Mouse (Mus musculus): ENCODE data around the gene Dclk3. TPM values are rescaled to one million over a fixed set of nuclear protein-coding genes. Genes with fewer than 3 reads are reported as not detected.

Dclk3 gene
- polyA plus RNA-seq, 1 experiment from 2014 or later = 2.4 TPM

DNA sequence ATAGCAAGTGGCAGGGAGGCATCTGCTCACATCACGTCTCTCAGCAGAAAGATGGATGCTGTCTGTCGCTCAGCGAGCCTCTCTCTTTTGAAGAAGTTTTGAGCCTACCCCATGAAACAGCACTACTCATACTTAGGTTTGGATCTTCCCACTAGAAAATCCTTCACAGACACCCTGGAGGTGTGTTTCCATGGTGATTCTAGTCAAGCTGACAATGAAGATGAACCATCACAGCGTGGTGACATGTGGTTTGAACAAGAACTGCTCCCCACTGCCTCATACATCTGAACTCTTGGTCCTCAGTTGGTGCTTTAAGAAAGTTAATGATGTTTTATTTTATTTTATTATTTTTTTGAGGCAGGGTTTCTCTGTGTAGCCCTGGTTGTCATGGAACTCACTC, 12.9 kb upstream of the Dclk3 start:
- no peak overlapping the region for H3K4me3 ChIP-seq (ENCODE audit: low read depth, low read length)
- no peak overlapping the region for H3K4me2 ChIP-seq (ENCODE audit: low read depth, low read length)
- no peak overlapping the region for H3K27ac ChIP-seq (replicated peaks; ENCODE audit: low read depth, low read length)
- H3K4me1 ChIP-seq (ENCODE audit: control insufficient read depth, insufficient read depth, low read length) = no peaks in the 10 kb centered on the region
- H3K9me3 ChIP-seq (ENCODE audit: control insufficient read depth, low read length) = no peaks in the 10 kb centered on the region
- H3K9ac ChIP-seq (ENCODE audit: low read depth, low read length) = no peak overlapping the region
- no peak for ATAC-seq (ENCODE audit: low read depth)
- DNase-seq (ENCODE audit: low spot score) = no peak
- H3K36me3 ChIP-seq (ENCODE audit: control insufficient read depth, insufficient read depth, low read length) = no peaks in the 10 kb centered on the region
- no peaks in the 10 kb centered on the region for H3K27me3 ChIP-seq (replicated peaks; ENCODE audit: control insufficient read depth, insufficient read depth, low read length)
- 81% methylated on average over 4 of the region's 4 CpGs for WGBS

DNA sequence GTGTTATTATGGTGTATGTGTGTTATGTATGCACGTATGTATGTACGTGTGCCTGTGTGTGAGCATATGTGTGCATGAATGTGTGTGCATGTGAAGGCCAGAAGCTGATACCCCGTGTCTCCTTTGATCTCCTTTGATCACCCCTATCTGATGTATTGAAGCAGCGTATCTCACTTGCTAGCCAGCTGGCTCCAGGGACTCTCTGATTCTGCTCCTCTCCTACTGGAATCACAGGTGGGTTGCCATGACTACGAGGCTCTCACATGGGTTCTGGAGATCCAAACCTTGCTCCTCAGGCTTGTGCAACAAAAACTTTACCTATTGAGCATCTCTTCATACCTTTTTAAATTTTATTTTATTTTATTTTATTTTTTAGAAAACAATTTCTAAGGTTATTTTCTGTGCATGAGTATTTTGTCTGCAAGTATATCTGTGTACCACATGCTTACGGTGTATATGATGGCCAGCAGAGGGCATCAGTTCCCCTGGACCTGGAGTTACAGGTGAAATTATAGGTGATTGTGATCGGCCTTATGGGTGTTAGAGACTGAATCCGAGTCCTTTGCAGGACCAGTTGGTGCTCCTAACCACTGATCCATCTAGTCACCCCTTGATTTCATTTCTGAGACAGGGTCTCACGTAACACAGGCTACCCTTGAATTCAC, 10.9 kb upstream of the Dclk3 start:
- Histone ChIP-seq H3K9me3 (ENCODE audit: control insufficient read depth, low read length) (no peaks in the 10 kb centered on the region), H3K9ac (ENCODE audit: low read depth, low read length) (no peak overlapping the region), H3K27ac (replicated peaks; ENCODE audit: low read depth, low read length) (no peak overlapping the region), H3K27me3 (replicated peaks; ENCODE audit: control insufficient read depth, insufficient read depth, low read length) (no peaks in the 10 kb centered on the region), H3K4me1 (ENCODE audit: control insufficient read depth, insufficient read depth, low read length) (no peaks in the 10 kb centered on the region), H3K4me3 (ENCODE audit: low read depth, low read length) (no peak overlapping the region), H3K36me3 (ENCODE audit: control insufficient read depth, insufficient read depth, low read length) (no peaks in the 10 kb centered on the region), H3K4me2 (ENCODE audit: low read depth, low read length) (no peak overlapping the region)
- DNase-seq (ENCODE audit: low spot score) (no peak), ATAC-seq (ENCODE audit: low read depth) (no peak)
- 83% methylated on average over 9 of the region's 9 CpGs for WGBS

DNA sequence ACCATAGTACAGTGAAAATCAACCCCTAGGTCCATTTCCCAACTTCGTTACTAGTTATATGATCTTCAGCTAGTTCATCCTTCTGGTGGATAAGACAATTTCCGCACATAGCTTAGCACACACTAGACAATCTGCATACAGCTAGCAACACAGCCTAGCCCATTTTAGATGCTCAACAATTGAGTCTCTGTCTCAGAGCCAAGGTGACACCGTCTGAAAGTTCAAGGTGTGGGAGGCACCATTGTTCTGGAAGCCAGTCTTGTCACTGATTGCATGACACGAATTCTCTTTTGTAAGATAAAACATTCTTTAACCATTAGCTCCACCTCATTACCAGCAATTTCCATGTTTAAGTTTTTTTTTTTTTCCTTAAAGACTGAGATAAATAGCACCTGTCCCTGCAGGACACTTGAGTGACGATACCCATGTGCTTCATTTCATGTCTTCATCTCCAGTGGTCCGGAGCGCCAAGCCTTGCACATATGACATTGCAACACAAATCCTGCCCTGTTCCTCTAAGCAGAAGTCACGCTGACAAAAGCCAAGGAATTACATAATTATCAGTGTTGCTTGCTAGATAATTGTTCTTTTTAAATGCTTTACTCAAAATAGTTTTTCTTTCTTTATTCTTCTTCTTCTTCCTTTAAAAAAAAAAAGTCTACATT, 10.1 kb upstream of the Dclk3 start:
- no peaks in the 10 kb centered on the region for H3K27me3 ChIP-seq (replicated peaks; ENCODE audit: control insufficient read depth, insufficient read depth, low read length)
- H3K9ac ChIP-seq (ENCODE audit: low read depth, low read length) = no peak overlapping the region
- H3K4me1 ChIP-seq (ENCODE audit: control insufficient read depth, insufficient read depth, low read length) = no peaks in the 10 kb centered on the region
- DNase-seq (ENCODE audit: low spot score) (no peak), ATAC-seq (ENCODE audit: low read depth) (no peak)
- H3K4me3 ChIP-seq (ENCODE audit: low read depth, low read length) = no peak overlapping the region
- H3K27ac ChIP-seq (replicated peaks; ENCODE audit: low read depth, low read length) = no peak overlapping the region
- H3K4me2 ChIP-seq (ENCODE audit: low read depth, low read length) = no peak overlapping the region
- H3K36me3 ChIP-seq (ENCODE audit: control insufficient read depth, insufficient read depth, low read length) = no peaks in the 10 kb centered on the region
- no peaks in the 10 kb centered on the region for H3K9me3 ChIP-seq (ENCODE audit: control insufficient read depth, low read length)
- WGBS = 78% methylated on average over 8 of the region's 8 CpGs

DNA sequence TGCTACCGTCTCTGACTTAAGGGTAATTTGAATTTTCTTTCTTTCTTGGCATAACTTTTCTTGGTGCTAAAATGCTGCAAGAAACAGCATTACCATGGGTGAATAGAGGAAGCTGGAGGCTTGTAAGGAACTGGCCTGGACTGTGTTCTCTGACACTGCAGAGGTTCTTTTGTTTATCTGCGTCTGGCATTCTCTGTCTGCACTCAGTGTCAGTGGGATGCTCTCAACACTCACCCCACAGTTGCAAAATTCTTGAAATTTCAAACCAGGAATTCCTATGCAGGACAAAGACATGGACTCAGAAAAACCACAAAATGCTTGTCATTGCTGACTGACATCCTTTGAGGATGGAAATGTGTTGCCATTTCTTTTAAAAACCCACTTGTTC, 9.5 kb upstream of the Dclk3 start:
- 43% methylated on average over 2 of the region's 2 CpGs for WGBS

DNA sequence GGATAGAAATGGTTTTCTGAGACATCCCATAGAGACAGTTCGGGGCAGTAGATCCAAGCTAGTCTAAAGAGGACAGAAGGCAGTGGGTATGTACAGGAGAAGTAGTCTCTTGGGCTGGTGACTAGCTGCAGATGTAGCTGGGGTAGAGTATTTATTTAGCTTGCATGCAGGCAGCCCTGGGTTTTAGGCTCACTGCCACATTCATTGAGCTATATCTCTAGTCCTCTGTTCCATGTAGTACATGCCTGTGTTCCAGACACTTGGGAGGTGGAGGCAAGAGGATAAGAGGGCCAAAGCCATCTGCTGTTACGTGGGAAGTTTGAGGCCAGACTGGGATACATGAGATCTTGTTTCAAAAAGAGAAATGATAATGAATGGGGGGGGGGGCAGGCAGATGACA, 3.5 kb upstream of the Dclk3 start:
- H3K4me2 ChIP-seq (ENCODE audit: low read depth, low read length) = no peak overlapping the region
- H3K27me3 ChIP-seq (replicated peaks; ENCODE audit: control insufficient read depth, insufficient read depth, low read length) = peaks cover 22% of the 10 kb centered on the region
- DNase-seq (ENCODE audit: low spot score) (no peak), ATAC-seq (ENCODE audit: low read depth) (no peak)
- H3K4me3 ChIP-seq (ENCODE audit: low read depth, low read length) = no peak overlapping the region
- no peaks in the 10 kb centered on the region for H3K36me3 ChIP-seq (ENCODE audit: control insufficient read depth, insufficient read depth, low read length)
- H3K9ac ChIP-seq (ENCODE audit: low read depth, low read length) = no peak overlapping the region
- H3K27ac ChIP-seq (replicated peaks; ENCODE audit: low read depth, low read length) = no peak overlapping the region
- no peaks in the 10 kb centered on the region for H3K9me3 ChIP-seq (ENCODE audit: control insufficient read depth, low read length)
- no peaks in the 10 kb centered on the region for H3K4me1 ChIP-seq (ENCODE audit: control insufficient read depth, insufficient read depth, low read length)
- WGBS = 81% methylated on average over 2 of the region's 2 CpGs

More for the DNA sequence above, 9.5 kb upstream of the Dclk3 start:
- Histone ChIP-seq H3K27me3 (replicated peaks; ENCODE audit: control insufficient read depth, insufficient read depth, low read length) (no peaks in the 10 kb centered on the region), H3K27ac (replicated peaks; ENCODE audit: low read depth, low read length) (no peak overlapping the region), H3K9me3 (ENCODE audit: control insufficient read depth, low read length) (no peaks in the 10 kb centered on the region), H3K4me2 (ENCODE audit: low read depth, low read length) (no peak overlapping the region), H3K4me3 (ENCODE audit: low read depth, low read length) (no peak overlapping the region), H3K9ac (ENCODE audit: low read depth, low read length) (no peak overlapping the region), H3K4me1 (ENCODE audit: control insufficient read depth, insufficient read depth, low read length) (no peaks in the 10 kb centered on the region), H3K36me3 (ENCODE audit: control insufficient read depth, insufficient read depth, low read length) (no peaks in the 10 kb centered on the region)
- ATAC-seq (ENCODE audit: low read depth) = no peak
- no peak for DNase-seq (ENCODE audit: low spot score)

DNA sequence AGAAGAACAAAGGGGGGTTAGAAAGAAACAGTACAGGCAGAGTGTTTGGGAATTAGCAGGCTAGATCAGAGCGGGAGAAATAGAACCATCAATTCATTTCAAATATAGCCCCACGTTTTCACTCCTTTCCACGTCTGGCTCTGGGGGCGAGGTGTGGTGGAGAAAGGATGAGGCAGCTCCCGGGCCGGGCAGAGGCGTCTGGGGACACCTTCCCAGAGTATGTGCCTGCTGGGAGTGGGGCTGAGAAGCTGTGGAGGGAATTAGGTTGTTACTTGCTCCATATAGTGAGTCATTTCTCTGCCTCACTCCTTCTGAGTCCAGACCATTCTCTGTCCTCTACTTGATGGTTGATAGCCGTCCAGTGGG, 938 bp downstream of the Dclk3 start:
- Histone ChIP-seq H3K4me3 (ENCODE audit: low read depth, low read length) (peak overlapping the region; percentile 55), H3K9me3 (ENCODE audit: control insufficient read depth, low read length) (no peaks in the 10 kb centered on the region), H3K4me2 (ENCODE audit: low read depth, low read length) (peak overlapping the region; percentile 84), H3K9ac (ENCODE audit: low read depth, low read length) (0 out of 2 replicates have a peak overlapping the region, but pooled peaks have one; percentile 14), H3K27ac (replicated peaks; ENCODE audit: low read depth, low read length) (no peak overlapping the region), H3K4me1 (ENCODE audit: control insufficient read depth, insufficient read depth, low read length) (no peaks in the 10 kb centered on the region; the same call in 1 of the 2 replicates), H3K27me3 (replicated peaks; ENCODE audit: control insufficient read depth, insufficient read depth, low read length) (peaks cover 22% of the 10 kb centered on the region), H3K36me3 (ENCODE audit: control insufficient read depth, insufficient read depth, low read length) (no peaks in the 10 kb centered on the region)
- WGBS = 48% methylated on average over 8 of the region's 8 CpGs
- no peak for DNase-seq (ENCODE audit: low spot score)
- no peak for ATAC-seq (ENCODE audit: low read depth)

DNA sequence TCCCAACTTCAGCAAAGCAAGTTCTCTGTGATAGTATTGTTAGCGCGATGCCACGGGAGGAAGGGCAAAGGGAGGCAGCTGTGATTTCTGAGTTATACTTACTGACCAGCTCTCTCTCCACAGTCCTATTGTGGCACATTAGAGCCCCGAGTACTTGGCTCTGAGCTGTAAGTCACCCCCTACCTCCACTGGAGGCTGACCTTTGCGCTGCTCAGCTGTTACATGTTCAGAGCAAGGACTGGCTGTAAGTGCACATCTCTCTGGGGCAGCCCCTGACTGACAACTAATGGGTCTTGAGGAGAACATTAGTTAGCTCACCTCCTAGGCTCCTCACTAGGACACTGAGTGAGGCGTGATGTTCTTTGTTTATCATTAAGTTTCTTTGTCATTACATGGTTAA, 1.6 kb downstream of the Dclk3 start:
- H3K27ac ChIP-seq (replicated peaks; ENCODE audit: low read depth, low read length) = no peak overlapping the region
- H3K9ac ChIP-seq (ENCODE audit: low read depth, low read length) = no peak overlapping the region
- no peaks in the 10 kb centered on the region for H3K9me3 ChIP-seq (ENCODE audit: control insufficient read depth, low read length)
- no peak overlapping the region for H3K4me3 ChIP-seq (ENCODE audit: low read depth, low read length)
- 79% methylated on average over 6 of the region's 6 CpGs for WGBS
- peak overlapping the region; percentile 84; the same call in 1 of the 2 replicates for H3K4me2 ChIP-seq (ENCODE audit: low read depth, low read length)
- no peak for DNase-seq (ENCODE audit: low spot score)
- H3K27me3 ChIP-seq (replicated peaks; ENCODE audit: control insufficient read depth, insufficient read depth, low read length) = peaks cover 22% of the 10 kb centered on the region
- H3K36me3 ChIP-seq (ENCODE audit: control insufficient read depth, insufficient read depth, low read length) = no peaks in the 10 kb centered on the region
- no peak for ATAC-seq (ENCODE audit: low read depth)
- no peaks in the 10 kb centered on the region; the same call in 1 of the 2 replicates for H3K4me1 ChIP-seq (ENCODE audit: control insufficient read depth, insufficient read depth, low read length)

DNA sequence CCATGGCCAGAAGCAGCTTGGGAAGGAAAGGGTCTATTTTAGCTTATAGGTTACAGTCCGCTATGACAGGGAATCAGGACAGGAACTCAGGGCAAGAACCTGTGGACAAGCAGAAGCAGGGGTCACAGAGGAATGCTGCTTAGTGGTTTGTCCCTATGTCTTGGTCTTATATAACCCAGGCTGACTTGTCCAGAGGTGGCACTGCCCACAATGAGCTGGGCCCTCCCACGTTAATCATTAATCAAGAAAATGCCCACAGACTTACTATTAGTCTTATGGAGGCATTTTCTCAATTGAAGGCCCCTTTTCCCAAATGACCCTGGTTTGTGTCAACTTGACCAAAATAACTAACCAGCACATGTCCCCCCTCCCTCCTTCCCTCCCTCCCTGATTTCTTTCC, 2.3 kb downstream of the Dclk3 start:
- 89% methylated on average over 2 of the region's 2 CpGs for WGBS
- H3K27ac ChIP-seq (replicated peaks; ENCODE audit: low read depth, low read length) = no peak overlapping the region

DNA sequence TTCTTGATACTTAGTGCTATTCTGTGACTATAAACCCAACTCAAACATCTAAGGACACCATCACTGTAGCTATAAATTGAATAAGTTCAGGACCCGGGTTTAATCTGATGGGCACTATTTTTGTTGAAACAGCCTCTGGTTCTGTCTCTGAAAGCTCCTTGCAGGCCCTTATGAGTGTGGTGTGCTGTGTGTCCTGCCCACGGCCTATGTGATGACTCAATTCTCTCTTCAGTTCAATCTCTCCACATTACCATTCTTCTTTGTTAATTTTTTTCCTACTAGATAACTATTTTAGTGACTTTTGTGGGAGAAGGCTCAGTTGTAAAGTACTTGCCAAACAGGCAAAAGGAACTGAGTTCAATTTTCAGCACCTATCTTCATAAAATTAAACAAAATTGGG, 7.3 kb downstream of the Dclk3 start:
- Histone ChIP-seq H3K4me3 (ENCODE audit: low read depth, low read length) (no peak overlapping the region), H3K4me2 (ENCODE audit: low read depth, low read length) (no peak overlapping the region), H3K9ac (ENCODE audit: low read depth, low read length) (no peak overlapping the region), H3K36me3 (ENCODE audit: control insufficient read depth, insufficient read depth, low read length) (no peaks in the 10 kb centered on the region), H3K4me1 (ENCODE audit: control insufficient read depth, insufficient read depth, low read length) (no peaks in the 10 kb centered on the region; the same call in 1 of the 2 replicates), H3K9me3 (ENCODE audit: control insufficient read depth, low read length) (no peaks in the 10 kb centered on the region), H3K27me3 (replicated peaks; ENCODE audit: control insufficient read depth, insufficient read depth, low read length) (no peaks in the 10 kb centered on the region), H3K27ac (replicated peaks; ENCODE audit: low read depth, low read length) (no peak overlapping the region)
- DNase-seq (ENCODE audit: low spot score) = no peak
- ATAC-seq (ENCODE audit: low read depth) = no peak
- 75% methylated on average over 2 of the region's 2 CpGs for WGBS

More for the DNA sequence above, 2.3 kb downstream of the Dclk3 start:
- Histone ChIP-seq H3K4me3 (ENCODE audit: low read depth, low read length) (no peak overlapping the region), H3K9ac (ENCODE audit: low read depth, low read length) (no peak overlapping the region), H3K27me3 (replicated peaks; ENCODE audit: control insufficient read depth, insufficient read depth, low read length) (peaks cover 22% of the 10 kb centered on the region), H3K36me3 (ENCODE audit: control insufficient read depth, insufficient read depth, low read length) (no peaks in the 10 kb centered on the region), H3K4me1 (ENCODE audit: control insufficient read depth, insufficient read depth, low read length) (no peaks in the 10 kb centered on the region; the same call in 1 of the 2 replicates), H3K4me2 (ENCODE audit: low read depth, low read length) (no peak overlapping the region), H3K9me3 (ENCODE audit: control insufficient read depth, low read length) (no peaks in the 10 kb centered on the region)
- ATAC-seq (ENCODE audit: low read depth) (no peak), DNase-seq (ENCODE audit: low spot score) (no peak)
